Mouse (Mus musculus) CH12.LX (cell line): ENCODE measurements around the gene Hist2h2bb. TPM values are rescaled to one million over a fixed set of nuclear protein-coding genes. Genes with fewer than 3 reads are reported as not detected.
A peak's percentile ranks its signal among the peaks of the same experiment; 100 is the strongest.

ENCODE experiments used
- DNase-seq: peaks from one replicate; pipeline ENCODE4 v3.0.0-alpha.2; 2013; ENCODE audit errors: extremely low read depth
- H3K27ac ChIP-seq: 2 replicates; pipeline ENCODE4 v1.5.1; 2012; ENCODE audit warnings: low read depth, mild to moderate bottlenecking, control low read depth, moderate library complexity; ENCODE audit not compliant: insufficient read depth
- H3K27me3 ChIP-seq: replicated peaks from 2 replicates; pipeline ENCODE3; 2012; ENCODE audit warnings: inconsistent platforms
- H3K36me3 ChIP-seq, 2 experiments: replicated peaks in 1 of 2; 2 replicates each; pipeline versions ENCODE3 to v1.6.1; 2012; ENCODE audit warnings: inconsistent platforms in 1 of 2, low read length in 1 of 2, mild to moderate bottlenecking in 1 of 2, mixed read lengths in 1 of 2, moderate library complexity in 1 of 2; ENCODE audit not compliant: control insufficient read depth in 1 of 2, insufficient read depth in 1 of 2
- H3K4me1 ChIP-seq, 2 experiments: 2 replicates each; pipeline ENCODE4 v1.6.1; 2012; ENCODE audit warnings: inconsistent platforms in 1 of 2, moderate library complexity in 1 of 2; ENCODE audit not compliant: insufficient read depth in 2 of 2, control insufficient read depth in 1 of 2
- H3K4me2 ChIP-seq: 2 replicates; pipeline ENCODE4 v1.6.1; 2012; ENCODE audit warnings: low read depth, mild to moderate bottlenecking, control low read depth; ENCODE audit not compliant: poor library complexity, insufficient read depth, severe bottlenecking
- H3K4me3 ChIP-seq, 3 experiments: fragments of 150-350 bp in 1 of 3; sonication (generic) in 1 of 3; replicated peaks in 1 of 3; 2 replicates each; pipeline versions ENCODE3 to v1.5.1; 2011 to 2012; ENCODE audit warnings: low read depth in 2 of 3, low read length in 2 of 3, mild to moderate bottlenecking in 2 of 3, moderate library complexity in 2 of 3, control low read depth in 1 of 3, improper control_type of control experiment in 1 of 3, inconsistent platforms in 1 of 3, mixed read lengths in 1 of 3; ENCODE audit not compliant: poor library complexity in 1 of 3
- H3K79me2 ChIP-seq: replicated peaks from 2 replicates; pipeline ENCODE4 v1.6.1; 2012; ENCODE audit warnings: mild to moderate bottlenecking, moderate library complexity; ENCODE audit not compliant: control insufficient read depth, poor library complexity, insufficient read depth, severe bottlenecking; ENCODE audit errors: extremely low read depth
- H3K9ac ChIP-seq: 2 replicates; pipeline ENCODE4 v1.6.1; 2012; ENCODE audit warnings: low read depth, mild to moderate bottlenecking, control low read depth, moderate library complexity; ENCODE audit not compliant: insufficient read depth
- H3K9me3 ChIP-seq: replicated peaks from 2 replicates; pipeline ENCODE3; 2012; ENCODE audit warnings: low read length, inconsistent platforms, mixed read lengths
- CHD1 ChIP-seq: IDR thresholded peaks from 2 replicates; pipeline ENCODE4 v1.6.1; 2012; ENCODE audit warnings: low read depth, low read length, improper control_type of control experiment, inconsistent platforms
- CHD2 ChIP-seq: IDR thresholded peaks from 2 replicates; pipeline ENCODE4 v1.6.1; 2011; ENCODE audit warnings: low read length, improper control_type of control experiment
- E2F4 ChIP-seq: IDR thresholded peaks from 2 replicates; pipeline ENCODE4 v1.6.1; 2011; ENCODE audit warnings: low read depth, low read length, improper control_type of control experiment; ENCODE audit not compliant: insufficient replicate concordance
- ELF1 ChIP-seq: IDR thresholded peaks from 2 replicates; pipeline ENCODE4 v1.6.1; 2014; ENCODE audit warnings: low read depth, mild to moderate bottlenecking, inconsistent platforms, low read length, improper control_type of control experiment
- EP300 ChIP-seq: IDR thresholded peaks from 2 replicates; pipeline ENCODE4 v1.6.1; 2011; ENCODE audit warnings: low read length, improper control_type of control experiment
- ETS1 ChIP-seq: conservative IDR thresholded peaks from 2 replicates; pipeline ENCODE4 v1.6.1; 2012; ENCODE audit warnings: low read depth, mild to moderate bottlenecking, inconsistent platforms, low read length, improper control_type of control experiment, moderate library complexity
- HCFC1 ChIP-seq: IDR thresholded peaks from 2 replicates; pipeline ENCODE4 v1.6.1; 2012; ENCODE audit warnings: low read depth, mild to moderate bottlenecking, inconsistent platforms, low read length, improper control_type of control experiment
- IRF4 ChIP-seq: IDR thresholded peaks from 2 replicates; pipeline ENCODE4 v1.6.1; 2014; ENCODE audit warnings: low read depth, mild to moderate bottlenecking, inconsistent platforms, low read length, improper control_type of control experiment
- JUN ChIP-seq: IDR thresholded peaks from 2 replicates; pipeline ENCODE4 v1.6.1; 2011; ENCODE audit warnings: low read depth, mild to moderate bottlenecking, low read length, improper control_type of control experiment, moderate library complexity; ENCODE audit not compliant: insufficient read depth
- JUND ChIP-seq: conservative IDR thresholded peaks from 2 replicates; pipeline ENCODE4 v1.6.1; 2011; ENCODE audit warnings: low read depth, low read length, improper control_type of control experiment
- KAT2A ChIP-seq: IDR thresholded peaks from 2 replicates; pipeline ENCODE4 v1.6.1; 2012; ENCODE audit warnings: low read length, improper control_type of control experiment, inconsistent platforms; ENCODE audit not compliant: insufficient replicate concordance
- MAX ChIP-seq: IDR thresholded peaks from 2 replicates; pipeline ENCODE4 v1.6.1; 2011; ENCODE audit warnings: low read length, improper control_type of control experiment
- MAZ ChIP-seq: IDR thresholded peaks from 2 replicates; pipeline ENCODE4 v1.6.1; 2012; ENCODE audit warnings: low read depth, mild to moderate bottlenecking, inconsistent platforms, low read length, improper control_type of control experiment, moderate library complexity
- MXI1 ChIP-seq: IDR thresholded peaks from 2 replicates; pipeline ENCODE4 v1.6.1; 2011; ENCODE audit warnings: mild to moderate bottlenecking, low read depth, low read length, improper control_type of control experiment
- MYC ChIP-seq: IDR thresholded peaks from 2 replicates; pipeline ENCODE4 v1.6.1; 2011; ENCODE audit warnings: low read depth, mild to moderate bottlenecking, improper control_type of control experiment, low read length
- NELFE ChIP-seq: IDR thresholded peaks from 2 replicates; pipeline ENCODE4 v1.6.1; 2011; ENCODE audit warnings: low read depth, low read length, improper control_type of control experiment
- NRF1 ChIP-seq: IDR thresholded peaks from 2 replicates; pipeline ENCODE4 v1.6.1; 2014; ENCODE audit warnings: low read depth, mild to moderate bottlenecking, inconsistent platforms, low read length, improper control_type of control experiment, moderate library complexity
- PAX5 ChIP-seq: IDR thresholded peaks from 2 replicates; pipeline ENCODE4 v1.6.1; 2012; ENCODE audit warnings: low read length, inconsistent platforms, mixed read lengths
- POLR2A ChIP-seq: IDR thresholded peaks from 2 replicates; pipeline ENCODE4 v1.6.1; 2011; ENCODE audit warnings: low read depth, mild to moderate bottlenecking, improper control_type of control experiment, low read length
- POLR2AphosphoS2 ChIP-seq: IDR thresholded peaks from 2 replicates; pipeline ENCODE4 v1.6.1; 2011; ENCODE audit warnings: low read depth, low read length, improper control_type of control experiment
- RCOR1 ChIP-seq: conservative IDR thresholded peaks from 2 replicates; pipeline ENCODE4 v1.6.1; 2012; ENCODE audit warnings: low read depth, mild to moderate bottlenecking, inconsistent platforms, low read length, improper control_type of control experiment
- SIN3A ChIP-seq: IDR thresholded peaks from 2 replicates; pipeline ENCODE4 v1.6.1; 2012; ENCODE audit warnings: low read length, improper control_type of control experiment, inconsistent platforms
- SMC3 ChIP-seq: IDR thresholded peaks from 2 replicates; pipeline ENCODE4 v1.6.1; 2011; ENCODE audit warnings: low read depth, low read length, improper control_type of control experiment
- TBP ChIP-seq: conservative IDR thresholded peaks from 2 replicates; pipeline ENCODE4 v1.6.1; 2011; ENCODE audit warnings: low read depth, low read length, improper control_type of control experiment
- TCF12 ChIP-seq: IDR thresholded peaks from 2 replicates; pipeline ENCODE4 v1.6.1; 2014; ENCODE audit warnings: low read depth, mild to moderate bottlenecking, inconsistent platforms, low read length, improper control_type of control experiment
- UBTF ChIP-seq: IDR thresholded peaks from 2 replicates; pipeline ENCODE4 v1.6.1; 2012; ENCODE audit warnings: low read depth, mild to moderate bottlenecking, inconsistent platforms, low read length, improper control_type of control experiment, moderate library complexity
- USF1 ChIP-seq: IDR thresholded peaks from 2 replicates; pipeline ENCODE4 v1.6.1; 2014; ENCODE audit warnings: low read depth, mild to moderate bottlenecking, inconsistent platforms, low read length, improper control_type of control experiment
- USF2 ChIP-seq: conservative IDR thresholded peaks from 2 replicates; pipeline ENCODE4 v1.6.1; 2011; ENCODE audit warnings: low read depth, low read length, improper control_type of control experiment
- ZC3H11A ChIP-seq: IDR thresholded peaks from 2 replicates; pipeline ENCODE4 v1.6.1; 2012; ENCODE audit warnings: low read depth, mild to moderate bottlenecking, inconsistent platforms, low read length, improper control_type of control experiment
- ZMIZ1 ChIP-seq: IDR thresholded peaks from 2 replicates; pipeline ENCODE4 v1.6.1; 2012; ENCODE audit warnings: low read depth, mild to moderate bottlenecking, inconsistent platforms, low read length, improper control_type of control experiment
- ZNF384 ChIP-seq: IDR thresholded peaks from 2 replicates; pipeline ENCODE4 v1.6.1; 2012; ENCODE audit warnings: low read depth, low read length, improper control_type of control experiment, inconsistent platforms
- dilution Hi-C: fragments of 300-500 bp; cut with MboI; formaldehyde crosslinking; loops from 2 replicates; pipeline ENCODE4 v1.14.3; 2020; ENCODE audit warnings: low sequenced_read_pairs; ENCODE audit not compliant: extremely low pct_unique_long_range_greater_than_20kb, extremely low pct_ligation_motif_present
- in situ Hi-C: fragments of 300-500 bp; cut with MboI; formaldehyde crosslinking; loops from 3 replicates; pipeline ENCODE4 v1.14.3; 2019; ENCODE audit warnings: low sequenced_read_pairs, low pct_ligation_motif_present, low pct_unique_long_range_greater_than_20kb, mixed read lengths
- polyA plus RNA-seq: library from polyadenylated mRNA; unstranded; fragments of >175 nt; gene quantifications from 2 replicates; pipeline ENCODE4 v1.2.1, GENCODE M21; 2012; ENCODE audit warnings: low read depth; ENCODE audit not compliant: insufficient read length
- total RNA-seq, 2 experiments: library from RNA; depleted of rRNA; stranded (reverse); fragments of 300-350 nt in 1 of 2; fragments of >200 nt in 1 of 2; gene quantifications; 2 replicates each; pipeline ENCODE4 v1.2.3; 2012 to 2014

Hist2h2bb gene
- total and polyA plus RNA-seq, 3 experiments = 4.1 to 2,265 (median 51.9) TPM

- Histone ChIP-seq H3K79me2 (0 out of 2 replicates have a peak, but pooled peaks cover 10% of the 10 kb centered on the region), H3K9ac (peak overlapping the region; percentile 85), H3K4me1 (peaks cover 0 to 40% of the 10 kb centered on the region in 2 experiments; a peak in 3 of 4 replicates), H3K9me3 (no peaks in the 10 kb centered on the region), H3K4me3 (peak overlapping the region; percentile 62 to 67 (median 63)), H3K36me3 (no peaks in the 10 kb centered on the region), H3K4me2 (peak overlapping the region; percentile 81), H3K27me3 (no peaks in the 10 kb centered on the region), H3K27ac (peak overlapping the region; percentile 98)
- TF ChIP-seq UBTF = no peak
- peak; percentile 79; the same call in 1 of the 2 replicates for TF ChIP-seq MXI1
- TF ChIP-seq HCFC1 = no peak; the same call in 1 of the 2 replicates
- no peak for TF ChIP-seq ZC3H11A
- no peak for TF ChIP-seq ELF1
- TF ChIP-seq CHD1 = peak; percentile 92
- peak; percentile 78 for TF ChIP-seq POLR2A
- TF ChIP-seq JUND = no peak
- TF ChIP-seq NRF1 = no peak
- no peak for TF ChIP-seq KAT2A
- no peak; the same call in 1 of the 2 replicates for TF ChIP-seq NELFE
- no peak for TF ChIP-seq USF1
- peak; percentile 62; the same call in 1 of the 2 replicates for TF ChIP-seq MYC
- no peak for TF ChIP-seq ZNF384
- peak; percentile 82 for TF ChIP-seq TBP
- 0 out of 2 replicates have a peak, but pooled peaks have one; percentile 45 for TF ChIP-seq IRF4
- no peak; the same call in none of the 2 replicates for TF ChIP-seq SIN3A
- no peak; the same call in 1 of the 2 replicates for TF ChIP-seq SMC3
- TF ChIP-seq ZMIZ1 = no peak; the same call in 1 of the 2 replicates
- TF ChIP-seq MAZ = no peak; the same call in 1 of the 2 replicates
- 0 out of 2 replicates have a peak, but pooled peaks have one; percentile 36 for TF ChIP-seq RCOR1
- peak; percentile 87 for TF ChIP-seq MAX
- no peak for TF ChIP-seq USF2
- TF ChIP-seq CHD2 = peak; percentile 54; the same call in 1 of the 2 replicates
- TF ChIP-seq ETS1 = no peak
- TF ChIP-seq E2F4 = no peak
- peak; percentile 10; the same call in 1 of the 2 replicates for TF ChIP-seq TCF12
- TF ChIP-seq EP300 = no peak
- TF ChIP-seq PAX5 = no peak
- peak; percentile 100 for TF ChIP-seq POLR2AphosphoS2
- no peak for TF ChIP-seq JUN
- dilution Hi-C loops = no loop called here
- in situ Hi-C loops = no loop called here
- DNase-seq = peak; percentile 90
These were observed 7.2 kb upstream of the Hist2h2bb start for GRCm38 (mm10) chr3:96262216-96262875.
